Mouse (Mus musculus): ENCODE data around the gene Cacna2d2. TPM values are rescaled to one million over a fixed set of nuclear protein-coding genes. Genes with fewer than 3 reads are reported as not detected.
A peak's percentile ranks its signal among the peaks of the same experiment; 100 is the strongest.

Cacna2d2 gene
- 0.13 and 0.18 TPM in 2 replicates for polyA plus RNA-seq (2014; fragmentation: Nextera tagmentation; extraction: Ambion mirVana)

GRCm38 (mm10) chr9:107399491-107399971, at the start of gene Cacna2d2:
Cacna2d2 (plus strand) TSS chr9:107399612.
- no peak within 1 kb of the TSS for H3K27ac ChIP-seq (ENCODE audit: low read depth, low read length)
- H3K9me3 ChIP-seq (ENCODE audit: control insufficient read depth, low read length), result no peaks in the 10 kb centered on the region
- peak within 1 kb of the TSS; percentile 85 for H3K4me2 ChIP-seq
- no peaks in the 10 kb centered on the region for H3K4me1 ChIP-seq (replicated peaks; ENCODE audit: control insufficient read depth, insufficient read depth, low read length)
- no peak within 1 kb of the TSS for H3K9ac ChIP-seq (ENCODE audit: low read depth, low read length)
- DNase-seq (ENCODE audit: low spot score) (peak; percentile 61), ATAC-seq (replicated peaks; ENCODE audit: low FRiP score) (peak; percentile 49; the same call in 1 of the 2 replicates)
- peak within 1 kb of the TSS; percentile 57 for H3K4me3 ChIP-seq (ENCODE audit: low read depth, low read length)
- H3K27me3 ChIP-seq (replicated peaks; ENCODE audit: control insufficient read depth, insufficient read depth, low read length), result peaks cover 92% of the 10 kb centered on the region
- WGBS, result under 1% methylated on average over 37 of the region's 54 CpGs
- H3K36me3 ChIP-seq (ENCODE audit: control insufficient read depth, insufficient read depth, low read length), result no peaks in the 10 kb centered on the region

GRCm38 (mm10) chr9:107354826-107355225, 44.6 kb upstream of the Cacna2d2 start:
- Histone ChIP-seq H3K9ac (ENCODE audit: low read depth, low read length) (no peak overlapping the region), H3K4me3 (ENCODE audit: low read depth, low read length) (no peak overlapping the region), H3K4me1 (replicated peaks; ENCODE audit: control insufficient read depth, insufficient read depth, low read length) (no peaks in the 10 kb centered on the region; the same call in 1 of the 2 replicates), H3K9me3 (ENCODE audit: control insufficient read depth, low read length) (no peaks in the 10 kb centered on the region), H3K36me3 (ENCODE audit: control insufficient read depth, insufficient read depth, low read length) (no peaks in the 10 kb centered on the region), H3K27ac (ENCODE audit: low read depth, low read length) (no peak overlapping the region), H3K4me2 (no peak overlapping the region), H3K27me3 (replicated peaks; ENCODE audit: control insufficient read depth, insufficient read depth, low read length) (peaks cover 12% of the 10 kb centered on the region)
- WGBS, result 72% methylated on average over 1 of the region's 1 CpGs
- DNase-seq (ENCODE audit: low spot score) (no peak), ATAC-seq (replicated peaks; ENCODE audit: low FRiP score) (no peak)

GRCm38 (mm10) chr9:107355870-107356765, 43.3 kb upstream of the Cacna2d2 start:
- no peak overlapping the region for H3K27ac ChIP-seq (ENCODE audit: low read depth, low read length)
- H3K4me3 ChIP-seq (ENCODE audit: low read depth, low read length), result no peak overlapping the region
- H3K4me1 ChIP-seq (replicated peaks; ENCODE audit: control insufficient read depth, insufficient read depth, low read length), result peaks cover 7% of the 10 kb centered on the region
- H3K36me3 ChIP-seq (ENCODE audit: control insufficient read depth, insufficient read depth, low read length), result no peaks in the 10 kb centered on the region
- H3K4me2 ChIP-seq, result no peak overlapping the region
- H3K9ac ChIP-seq (ENCODE audit: low read depth, low read length), result no peak overlapping the region
- H3K9me3 ChIP-seq (ENCODE audit: control insufficient read depth, low read length), result no peaks in the 10 kb centered on the region
- ATAC-seq (replicated peaks; ENCODE audit: low FRiP score), result no peak; the same call in 1 of the 2 replicates
- no peak for DNase-seq (ENCODE audit: low spot score)
- WGBS, result 38% methylated on average over 6 of the region's 7 CpGs
- peaks cover 12% of the 10 kb centered on the region for H3K27me3 ChIP-seq (replicated peaks; ENCODE audit: control insufficient read depth, insufficient read depth, low read length)

GRCm38 (mm10) chr9:107357651-107358050, 41.8 kb upstream of the Cacna2d2 start:
- Histone ChIP-seq H3K36me3 (ENCODE audit: control insufficient read depth, insufficient read depth, low read length) (no peaks in the 10 kb centered on the region), H3K27me3 (replicated peaks; ENCODE audit: control insufficient read depth, insufficient read depth, low read length) (peaks cover 5% of the 10 kb centered on the region), H3K4me3 (ENCODE audit: low read depth, low read length) (no peak overlapping the region), H3K4me2 (no peak overlapping the region), H3K9ac (ENCODE audit: low read depth, low read length) (no peak overlapping the region), H3K9me3 (ENCODE audit: control insufficient read depth, low read length) (no peaks in the 10 kb centered on the region), H3K4me1 (replicated peaks; ENCODE audit: control insufficient read depth, insufficient read depth, low read length) (peaks cover 8% of the 10 kb centered on the region), H3K27ac (ENCODE audit: low read depth, low read length) (no peak overlapping the region)
- ATAC-seq (replicated peaks; ENCODE audit: low FRiP score) (no peak), DNase-seq (ENCODE audit: low spot score) (peak; percentile 77)
- WGBS, result 21% methylated on average over 5 of the region's 5 CpGs

- Histone ChIP-seq H3K27me3 (replicated peaks; ENCODE audit: control insufficient read depth, insufficient read depth, low read length) (peaks cover 7% of the 10 kb centered on the region; the same call in 1 of the 2 replicates), H3K36me3 (ENCODE audit: control insufficient read depth, insufficient read depth, low read length) (no peaks in the 10 kb centered on the region), H3K4me2 (no peak overlapping the region), H3K4me1 (replicated peaks; ENCODE audit: control insufficient read depth, insufficient read depth, low read length) (peaks cover 8% of the 10 kb centered on the region), H3K4me3 (ENCODE audit: low read depth, low read length) (no peak overlapping the region), H3K27ac (ENCODE audit: low read depth, low read length) (no peak overlapping the region), H3K9ac (ENCODE audit: low read depth, low read length) (no peak overlapping the region), H3K9me3 (ENCODE audit: control insufficient read depth, low read length) (no peaks in the 10 kb centered on the region)
- ATAC-seq (replicated peaks; ENCODE audit: low FRiP score), result no peak
- 30% methylated on average over 3 of the region's 3 CpGs for WGBS
- no peak for DNase-seq (ENCODE audit: low spot score)
These were observed 38.4 kb upstream of the Cacna2d2 start for GRCm38 (mm10) chr9:107360989-107361388.

GRCm38 (mm10) chr9:107366644-107367043, 32.8 kb upstream of the Cacna2d2 start:
- H3K4me1 ChIP-seq (replicated peaks; ENCODE audit: control insufficient read depth, insufficient read depth, low read length), result peaks cover 30% of the 10 kb centered on the region
- 4% methylated on average over 3 of the region's 3 CpGs for WGBS

GRCm38 (mm10) chr9:107368302-107368701, 31.1 kb upstream of the Cacna2d2 start:
- H3K4me1 ChIP-seq (replicated peaks; ENCODE audit: control insufficient read depth, insufficient read depth, low read length), result peaks cover 30% of the 10 kb centered on the region

More at GRCm38 (mm10) chr9:107366644-107367043, 32.8 kb upstream of the Cacna2d2 start:
- H3K9me3 ChIP-seq (ENCODE audit: control insufficient read depth, low read length), result no peaks in the 10 kb centered on the region
- H3K4me3 ChIP-seq (ENCODE audit: low read depth, low read length), result no peak overlapping the region
- ATAC-seq (replicated peaks; ENCODE audit: low FRiP score) (no peak), DNase-seq (ENCODE audit: low spot score) (no peak)
- no peak overlapping the region for H3K27ac ChIP-seq (ENCODE audit: low read depth, low read length)
- H3K27me3 ChIP-seq (replicated peaks; ENCODE audit: control insufficient read depth, insufficient read depth, low read length), result peaks cover 2% of the 10 kb centered on the region; the same call in 1 of the 2 replicates
- no peak overlapping the region for H3K4me2 ChIP-seq
- no peaks in the 10 kb centered on the region for H3K36me3 ChIP-seq (ENCODE audit: control insufficient read depth, insufficient read depth, low read length)
- H3K9ac ChIP-seq (ENCODE audit: low read depth, low read length), result no peak overlapping the region

GRCm38 (mm10) chr9:107369270-107370105, 29.9 kb upstream of the Cacna2d2 start:
- H3K4me1 ChIP-seq (replicated peaks; ENCODE audit: control insufficient read depth, insufficient read depth, low read length), result peaks cover 30% of the 10 kb centered on the region
- peaks cover 3% of the 10 kb centered on the region for H3K27me3 ChIP-seq (replicated peaks; ENCODE audit: control insufficient read depth, insufficient read depth, low read length)
- peak; percentile 67 for DNase-seq (ENCODE audit: low spot score)
- peak overlapping the region; percentile 77 for H3K27ac ChIP-seq (ENCODE audit: low read depth, low read length)
- 18% methylated on average over 10 of the region's 10 CpGs for WGBS
- no peaks in the 10 kb centered on the region for H3K9me3 ChIP-seq (ENCODE audit: control insufficient read depth, low read length)
- H3K36me3 ChIP-seq (ENCODE audit: control insufficient read depth, insufficient read depth, low read length), result no peaks in the 10 kb centered on the region
- peak overlapping the region; percentile 59 for H3K9ac ChIP-seq (ENCODE audit: low read depth, low read length)
- peak overlapping the region; percentile 61 for H3K4me2 ChIP-seq
- H3K4me3 ChIP-seq (ENCODE audit: low read depth, low read length), result no peak overlapping the region
- ATAC-seq (replicated peaks; ENCODE audit: low FRiP score), result peak; percentile 94

More at GRCm38 (mm10) chr9:107368302-107368701, 31.1 kb upstream of the Cacna2d2 start:
- no peak overlapping the region for H3K4me3 ChIP-seq (ENCODE audit: low read depth, low read length)
- ATAC-seq (replicated peaks; ENCODE audit: low FRiP score) (peak; percentile 34), DNase-seq (ENCODE audit: low spot score) (no peak)
- no peaks in the 10 kb centered on the region for H3K36me3 ChIP-seq (ENCODE audit: control insufficient read depth, insufficient read depth, low read length)
- WGBS, result 52% methylated on average over 1 of the region's 1 CpGs
- peak overlapping the region; percentile 46; the same call in 1 of the 2 replicates for H3K27ac ChIP-seq (ENCODE audit: low read depth, low read length)
- peaks cover 2% of the 10 kb centered on the region; the same call in 1 of the 2 replicates for H3K27me3 ChIP-seq (replicated peaks; ENCODE audit: control insufficient read depth, insufficient read depth, low read length)
- peak overlapping the region; percentile 13; the same call in 1 of the 2 replicates for H3K9ac ChIP-seq (ENCODE audit: low read depth, low read length)
- H3K4me2 ChIP-seq, result no peak overlapping the region
- H3K9me3 ChIP-seq (ENCODE audit: control insufficient read depth, low read length), result no peaks in the 10 kb centered on the region
